Mouse (Mus musculus): ENCODE measurements around the gene Psat1. TPM values are rescaled to one million over a fixed set of nuclear protein-coding genes. Genes with fewer than 3 reads are reported as not detected.

Psat1 gene
- 29.0 to 31.4 TPM (median 31.1 TPM) in 4 replicates for total RNA-seq (2023)

GRCm38 (mm10) chr19:15947237-15947636 is at the start of gene Psat1:
Gene Psat1, minus strand, starts transcription at chr19:15947337.

GRCm38 (mm10) chr19:15984449-15985171 is 37.5 kb upstream of the Psat1 start, which contains the start of gene Cep78:
Gene Cep78, minus strand, starts transcription at chr19:15984989.

Other genes with a start within 250 kb of the Psat1 start
- gene Cep78, start 37.7 kb upstream of the Psat1 start, total RNA-seq (2023), result 13.4 to 16.2 TPM (median 13.8 TPM) in 4 replicates
- 43.0 to 47.6 TPM (median 46.3 TPM) in 4 replicates for gene Gnaq, start 185.5 kb upstream of the Psat1 start, total RNA-seq (2023)

All from B cell, adult 62 days (primary cell).